Mouse (Mus musculus) liver, embryonic 12.5 days (tissue): ENCODE data around the gene Pram1. TPM values are rescaled to one million over a fixed set of nuclear protein-coding genes. Genes with fewer than 3 reads are reported as not detected.

Source experiments
- ATAC-seq: fragments of 200-750 bp; cut with Nextera tagmentation; 2 replicates; pipeline ENCODE4 v1.8.0; 2017; ENCODE audit warnings: moderate number of reproducible peaks, mild to moderate bottlenecking, moderate library complexity
- H3K27ac ChIP-seq: fragments of 300-500 bp; sonication (generic); 2 replicates; pipeline ENCODE4 v1.5.1; 2016; ENCODE audit warnings: mild to moderate bottlenecking
- H3K27me3 ChIP-seq: fragments of 300-500 bp; sonication (generic); replicated peaks from 2 replicates; pipeline ENCODE4 v1.6.1; 2016; ENCODE audit warnings: mild to moderate bottlenecking, moderate library complexity
- H3K36me3 ChIP-seq: fragments of 300-500 bp; sonication (generic); 2 replicates; pipeline ENCODE4 v1.6.1; 2016; ENCODE audit warnings: mild to moderate bottlenecking, moderate library complexity
- H3K4me1 ChIP-seq: fragments of 300-500 bp; sonication (generic); 2 replicates; pipeline ENCODE4 v1.6.1; 2016
- H3K4me2 ChIP-seq: fragments of 300-500 bp; sonication (generic); 2 replicates; pipeline ENCODE4 v1.6.1; 2016; ENCODE audit warnings: mild to moderate bottlenecking, moderate library complexity
- H3K4me3 ChIP-seq: fragments of 300-500 bp; sonication (generic); 2 replicates; pipeline ENCODE4 v1.5.1; 2016; ENCODE audit warnings: mild to moderate bottlenecking, moderate library complexity
- H3K9ac ChIP-seq: fragments of 300-500 bp; sonication (generic); 2 replicates; pipeline ENCODE4 v1.6.1; 2016; ENCODE audit warnings: mild to moderate bottlenecking, moderate library complexity
- H3K9me3 ChIP-seq: fragments of 300-500 bp; sonication (generic); replicated peaks from 2 replicates; pipeline ENCODE4 v1.6.1; 2016; ENCODE audit warnings: mild to moderate bottlenecking, moderate library complexity
- WGBS: fragments of 180-500 bp; shearing (Covaris S2); methylation state at CpG from one replicate; pipeline ENCODE4 v1.1.7; 2016; ENCODE audit not compliant: insufficient replicate concordance; 5-methylcytosine and 5-hydroxymethylcytosine counted together
- polyA plus RNA-seq: library from polyadenylated mRNA; unstranded; fragments of >200 nt; fragmentation: Nextera tagmentation; extraction: Ambion mirVana; gene quantifications from 2 replicates; pipeline ENCODE4 v1.2.1, GENCODE M21; 2016

Gene Pram1
- polyA plus RNA-seq, 1 experiment from 2014 or later: 0.69 TPM

DNA sequence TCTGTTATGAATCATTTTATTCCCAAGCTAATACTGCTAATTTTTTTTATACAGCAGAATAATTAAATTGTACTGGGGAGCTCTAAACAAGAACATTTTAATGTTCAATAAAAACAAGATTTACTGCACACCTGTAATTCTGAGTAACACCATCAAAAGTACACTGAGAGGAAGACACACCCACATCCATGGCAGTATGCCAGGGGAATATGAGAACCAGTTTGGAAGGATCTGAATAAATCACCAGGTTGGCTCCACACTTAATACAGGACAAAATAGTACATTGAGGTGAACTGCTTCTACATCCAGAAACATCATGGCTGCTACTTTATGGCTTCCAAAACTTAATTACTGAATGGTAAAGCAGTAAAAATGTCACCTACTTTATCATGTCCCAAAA lies 37.6 kb downstream of the Pram1 start:
- no peaks in the 10 kb centered on the region for H3K27me3 ChIP-seq
- no peaks in the 10 kb centered on the region for H3K9me3 ChIP-seq
- H3K9ac ChIP-seq: no peak overlapping the region
- peaks cover 54% of the 10 kb centered on the region for H3K4me1 ChIP-seq
- H3K36me3 ChIP-seq: peaks cover 61% of the 10 kb centered on the region
- H3K27ac ChIP-seq: no peak overlapping the region
- H3K4me3 ChIP-seq: no peak overlapping the region
- no peak overlapping the region for H3K4me2 ChIP-seq
- no peak for ATAC-seq

DNA sequence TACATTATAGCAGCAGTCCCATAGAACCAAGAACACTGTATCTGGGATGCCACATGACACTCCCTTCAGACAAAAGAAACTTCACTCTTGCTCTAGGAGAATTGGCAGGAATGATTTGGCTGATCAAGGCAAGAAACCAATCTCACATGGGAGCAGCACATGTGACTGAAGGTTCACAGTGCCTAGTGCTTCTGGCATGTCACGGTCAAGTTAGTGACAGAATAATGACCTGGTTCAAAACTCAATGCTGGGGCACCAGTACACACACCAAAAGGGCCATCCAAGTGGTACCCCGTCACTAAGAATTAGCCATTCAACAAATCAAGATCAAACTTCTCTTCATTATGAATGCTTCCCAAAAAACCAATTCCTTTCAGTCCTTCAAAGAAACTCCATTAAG lies 38.2 kb downstream of the Pram1 start:
- no peak for ATAC-seq
- no peak overlapping the region for H3K27ac ChIP-seq
- no peaks in the 10 kb centered on the region for H3K27me3 ChIP-seq
- H3K36me3 ChIP-seq: peaks cover 62% of the 10 kb centered on the region
- H3K4me1 ChIP-seq: peaks cover 54% of the 10 kb centered on the region
- WGBS: 87% methylated on average over 2 of the region's 2 CpGs
- H3K9me3 ChIP-seq: no peaks in the 10 kb centered on the region
- no peak overlapping the region for H3K4me3 ChIP-seq
- no peak overlapping the region for H3K9ac ChIP-seq
- H3K4me2 ChIP-seq: no peak overlapping the region

DNA sequence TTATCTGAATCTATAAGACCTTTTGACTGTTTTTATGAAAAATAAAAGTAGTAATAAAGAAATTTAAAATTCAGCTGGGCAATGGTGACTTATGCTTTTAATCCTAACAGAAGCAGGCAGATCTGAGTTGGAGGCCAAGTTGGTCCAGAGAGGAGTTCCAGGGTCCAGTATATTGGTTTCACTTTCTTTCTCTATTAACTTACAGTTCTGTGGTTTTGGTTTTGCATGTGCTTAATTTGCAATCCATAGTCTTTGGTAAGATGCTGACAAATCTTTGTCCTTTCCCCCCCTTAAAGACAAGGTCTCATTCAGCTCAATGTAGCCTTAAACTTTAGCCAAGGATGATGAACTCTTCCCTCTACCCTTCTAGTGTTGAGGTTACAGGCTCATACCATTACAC lies 40.9 kb downstream of the Pram1 start:
- no peaks in the 10 kb centered on the region for H3K9me3 ChIP-seq
- H3K4me2 ChIP-seq: no peak overlapping the region
- H3K4me3 ChIP-seq: no peak overlapping the region
- H3K4me1 ChIP-seq: peaks cover 64% of the 10 kb centered on the region
- no peak for ATAC-seq
- peaks cover 66% of the 10 kb centered on the region for H3K36me3 ChIP-seq
- H3K27me3 ChIP-seq: no peaks in the 10 kb centered on the region
- H3K9ac ChIP-seq: no peak overlapping the region
- no peak overlapping the region for H3K27ac ChIP-seq

DNA sequence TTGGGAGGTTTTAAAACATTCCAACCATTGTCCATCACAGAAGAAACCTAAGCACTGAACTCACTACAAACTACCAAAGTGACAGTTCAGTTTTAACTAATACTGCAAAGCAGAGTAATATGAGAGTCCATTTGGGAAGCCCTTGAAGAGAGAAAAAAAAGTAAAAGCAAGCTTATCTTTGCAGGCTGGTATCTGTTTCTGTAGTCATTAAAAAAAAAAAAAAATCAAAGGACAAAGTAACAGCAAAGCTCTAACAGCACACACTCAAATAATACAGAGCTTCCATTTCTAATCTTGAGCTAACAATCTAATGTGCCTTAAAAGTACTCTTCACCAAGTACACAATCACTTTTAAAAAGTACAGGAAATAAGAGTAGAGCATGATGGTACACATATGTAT lies 43.9 kb downstream of the Pram1 start:
- peak overlapping the region; percentile 81 for H3K4me2 ChIP-seq
- no peaks in the 10 kb centered on the region for H3K27me3 ChIP-seq
- no peaks in the 10 kb centered on the region for H3K9me3 ChIP-seq
- H3K9ac ChIP-seq: no peak overlapping the region
- peaks cover 72% of the 10 kb centered on the region for H3K4me1 ChIP-seq
- no peak overlapping the region for H3K4me3 ChIP-seq
- H3K27ac ChIP-seq: no peak overlapping the region
- no peak for ATAC-seq
- H3K36me3 ChIP-seq: peaks cover 53% of the 10 kb centered on the region

DNA sequence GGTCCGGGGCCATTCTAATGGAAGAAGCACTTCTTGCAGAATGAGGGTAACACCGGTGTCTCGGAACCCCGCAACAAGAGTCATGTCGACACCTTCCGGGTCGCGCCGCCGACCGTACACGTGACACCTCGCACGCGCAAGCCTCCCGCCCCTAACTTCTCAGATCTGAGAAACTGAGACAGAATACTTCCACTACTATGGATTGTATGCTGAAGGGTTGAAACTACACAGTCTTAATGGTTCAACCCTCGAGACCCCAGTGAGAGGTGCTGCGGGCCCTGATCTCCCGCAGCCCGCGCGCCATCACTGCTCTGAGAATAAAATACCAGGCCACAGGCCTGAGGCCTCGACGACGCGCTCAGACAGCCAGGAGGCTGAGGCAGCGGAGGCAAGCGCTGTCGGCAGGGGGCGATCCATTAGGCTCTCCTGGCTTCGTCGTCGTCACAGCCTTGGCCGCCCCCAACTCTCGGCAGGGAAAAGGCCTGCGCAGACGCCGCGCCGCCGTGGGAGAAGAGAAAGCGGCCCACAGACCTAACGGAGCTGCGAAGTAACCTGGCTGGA lies 46.9 kb downstream of the Pram1 start:
- peaks cover 59% of the 10 kb centered on the region for H3K36me3 ChIP-seq
- WGBS: under 1% methylated on average over 44 of the region's 44 CpGs
- peak; percentile 72 for ATAC-seq

DNA sequence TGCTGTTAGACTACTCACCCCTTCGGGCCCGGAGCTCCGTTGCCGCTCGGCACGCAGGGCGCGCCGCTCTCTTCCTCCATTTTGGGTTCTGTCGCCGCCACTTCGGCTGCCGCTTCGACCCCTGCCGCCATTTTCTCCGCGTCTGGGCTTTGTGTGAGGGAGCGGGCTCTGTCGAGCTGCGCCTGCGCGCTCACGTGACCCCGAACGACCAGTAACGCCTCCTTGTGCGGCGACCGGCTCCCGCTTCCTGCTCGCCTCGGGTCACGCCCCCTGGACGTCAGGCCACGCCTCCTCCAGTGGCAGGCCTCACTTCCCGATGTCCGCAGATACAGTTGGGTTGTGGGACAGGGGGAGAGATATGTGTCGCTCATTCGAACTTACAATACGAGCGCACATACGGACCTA lies 47.4 kb downstream of the Pram1 start:
- no peaks in the 10 kb centered on the region for H3K9me3 ChIP-seq
- H3K36me3 ChIP-seq: peaks cover 64% of the 10 kb centered on the region
- peak overlapping the region; percentile 81 for H3K4me2 ChIP-seq
- under 1% methylated on average over 42 of the region's 42 CpGs for WGBS
- H3K4me3 ChIP-seq: peak overlapping the region; percentile 81
- H3K27me3 ChIP-seq: no peaks in the 10 kb centered on the region
- peak; percentile 95 for ATAC-seq
- peak overlapping the region; percentile 90 for H3K27ac ChIP-seq
- peak overlapping the region; percentile 96 for H3K9ac ChIP-seq
- peaks cover 48% of the 10 kb centered on the region for H3K4me1 ChIP-seq

More for the DNA sequence above, 46.9 kb downstream of the Pram1 start:
- peaks cover 51% of the 10 kb centered on the region for H3K4me1 ChIP-seq
- H3K9ac ChIP-seq: peak overlapping the region; percentile 96
- H3K27ac ChIP-seq: peak overlapping the region; percentile 90
- no peaks in the 10 kb centered on the region for H3K27me3 ChIP-seq
- peak overlapping the region; percentile 81 for H3K4me2 ChIP-seq
- H3K4me3 ChIP-seq: peak overlapping the region; percentile 81
- H3K9me3 ChIP-seq: no peaks in the 10 kb centered on the region

DNA sequence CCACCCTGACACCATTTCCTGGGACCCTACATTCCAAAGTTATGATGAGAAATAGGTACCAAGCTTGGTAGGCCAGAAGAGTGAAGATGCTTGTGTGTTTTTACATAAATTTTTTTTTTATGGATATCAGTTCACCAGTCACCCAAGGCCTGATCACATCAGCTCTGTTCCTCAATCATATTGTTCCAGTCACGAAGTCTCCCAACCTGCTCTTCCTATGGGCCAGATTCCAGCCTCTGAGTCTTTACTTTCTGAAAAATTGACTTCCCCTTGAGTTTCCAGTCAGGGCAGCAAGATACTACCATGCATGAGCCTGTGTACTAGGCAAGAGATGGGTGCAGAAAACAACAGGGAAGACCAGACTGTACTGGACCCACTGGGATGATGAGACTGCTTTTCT lies 48.9 kb downstream of the Pram1 start, which contains the start of gene Hnrnpm:
Hnrnpm (minus strand) TSS at position 101 of the 400 bp plus-strand sequence.
- H3K9ac ChIP-seq: peak within 1 kb of the TSS; percentile 96; the same call in 1 of the 2 replicates
- no peaks in the 10 kb centered on the region for H3K27me3 ChIP-seq
- H3K4me2 ChIP-seq: peak within 1 kb of the TSS; percentile 81
- peaks cover 74% of the 10 kb centered on the region for H3K36me3 ChIP-seq
- peaks cover 34% of the 10 kb centered on the region for H3K4me1 ChIP-seq
- ATAC-seq: no peak
- peak within 1 kb of the TSS; percentile 81 for H3K4me3 ChIP-seq
- 74% methylated on average over 1 of the region's 1 CpGs for WGBS
- no peaks in the 10 kb centered on the region for H3K9me3 ChIP-seq
- H3K27ac ChIP-seq: peak within 1 kb of the TSS; percentile 90

Other genes starting within 250 kb of the Pram1 start
- gene Zfp101, start 243.4 kb upstream of the Pram1 start, polyA plus RNA-seq: 9.1 TPM in 2 replicates
- gene Actl9, start 205.2 kb upstream of the Pram1 start, polyA plus RNA-seq: not detected in 2 replicates
- gene Adamts10, start 113.9 kb upstream of the Pram1 start, polyA plus RNA-seq: 12.3 and 13.7 TPM in 2 replicates
- 7.4 and 8.5 TPM in 2 replicates for gene Myo1f, start 82.3 kb upstream of the Pram1 start, polyA plus RNA-seq
- gene Zfp414, start 9.0 kb upstream of the Pram1 start, polyA plus RNA-seq: 22.4 and 23.2 TPM in 2 replicates
- gene Hnrnpm, start 48.8 kb downstream of the Pram1 start, polyA plus RNA-seq: 222 and 242 TPM in 2 replicates
- gene March2, start 80.6 kb downstream of the Pram1 start, polyA plus RNA-seq: 196 and 205 TPM in 2 replicates
- gene Rab11b, start 122.5 kb downstream of the Pram1 start, polyA plus RNA-seq: 147 and 169 TPM in 2 replicates
- 17.3 and 21.0 TPM in 2 replicates for gene Angptl4, start 143.8 kb downstream of the Pram1 start, polyA plus RNA-seq
- gene Kank3, start 172.5 kb downstream of the Pram1 start, polyA plus RNA-seq: 12.6 and 13.2 TPM in 2 replicates
- 689 and 715 TPM in 2 replicates for gene Rps28, start 186.5 kb downstream of the Pram1 start, polyA plus RNA-seq
- gene Ndufa7, start 186.5 kb downstream of the Pram1 start, polyA plus RNA-seq: 296 and 311 TPM in 2 replicates
- 22.2 and 24.1 TPM in 2 replicates for gene Cd320, start 205.0 kb downstream of the Pram1 start, polyA plus RNA-seq
- gene Gm7029, start 235.8 kb downstream of the Pram1 start, polyA plus RNA-seq: not detected in 2 replicates